Mouse (Mus musculus): ENCODE measurements at regions not wholly inside any gene's neighbourhood (a gene's known extent, or its start where the extent isn't known, plus 50 kb on each side); places are given as distances from the start of the nearest gene placed in this dataset.
"Not testable (repeated sequence)": the region's sequence is repeated elsewhere in the genome, so short reads cannot be mapped to it uniquely, and the experiment has no call there.

GRCm38 (mm10) chr10:23665916-23666315 is 121.2 kb downstream of the Rps12 start:
- TF ChIP-seq ZC3H11A (IDR thresholded peaks at IDR 0.05; ENCODE audit: borderline replicate concordance, low read depth, low read length); HCFC1 (IDR thresholded peaks at IDR 0.05; ENCODE audit: borderline replicate concordance, insufficient read depth, low read length); CHD2 (IDR thresholded peaks at IDR 0.05; ENCODE audit: low read depth, low read length): not testable (repeated sequence)

Measured in ES-E14 (cell line).